Mouse (Mus musculus): ENCODE results near the gene 4933400A11Rik. TPM values are rescaled to one million over a fixed set of nuclear protein-coding genes. Genes with fewer than 3 reads are reported as not detected.

The 4933400A11Rik gene
- not detected for polyA plus RNA-seq (2017; shearing (Covaris generic))

DNA sequence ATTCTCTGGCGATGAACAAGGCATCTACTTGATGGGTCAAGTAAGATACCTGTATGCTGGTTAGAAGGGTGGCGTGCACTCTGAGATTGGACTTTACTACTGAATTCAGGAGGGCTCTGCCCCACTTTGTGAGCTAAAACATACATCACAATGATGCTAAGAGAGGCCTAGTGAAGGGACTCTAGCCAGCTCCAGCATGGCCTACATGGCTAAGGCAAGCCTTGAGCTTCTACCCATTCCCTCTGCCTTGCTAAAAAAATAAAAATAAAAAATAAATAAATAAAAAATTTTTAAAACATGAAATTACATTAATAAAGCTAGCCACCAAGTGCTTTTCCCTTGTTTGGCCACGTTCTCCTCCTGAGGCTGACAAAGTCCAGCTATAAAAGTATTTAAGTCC, at the start of gene 4933400A11Rik:
Gene 4933400A11Rik, minus strand, starts transcription at position 101 of the 400 bp plus-strand sequence.

Other genes starting within 250 kb of the 4933400A11Rik start
- 5.8 TPM for gene Mid1, start 94.4 kb downstream of the 4933400A11Rik start, polyA plus RNA-seq (2017; shearing (Covaris generic))
- 40.0 TPM for gene Gm21887, start 230.0 kb upstream of the 4933400A11Rik start, polyA plus RNA-seq (2017; shearing (Covaris generic))